Mouse (Mus musculus): ENCODE data around the gene Atp5s. TPM values are rescaled to one million over a fixed set of nuclear protein-coding genes. Genes with fewer than 3 reads are reported as not detected.
A peak's percentile ranks its signal among the peaks of the same experiment; 100 is the strongest.

Atp5s gene
- polyA plus RNA-seq, 1 experiment from 2014 or later, result 27.9 TPM

- H3K27me3 ChIP-seq (ENCODE audit: low read depth, poor library complexity, severe bottlenecking), result no peaks in the 10 kb centered on the region
- H3K4me3 ChIP-seq, result no peak overlapping the region
- no peaks in the 10 kb centered on the region for H3K4me1 ChIP-seq
- no peak for DNase-seq (ENCODE audit: low spot score)
- 94% methylated on average over 6 of the region's 6 CpGs for WGBS
- H3K27ac ChIP-seq, result no peak overlapping the region
- H3K9me3 ChIP-seq (replicated peaks), result no peaks in the 10 kb centered on the region
- peaks cover 33% of the 10 kb centered on the region for H3K36me3 ChIP-seq
These were observed 26.4 kb upstream of the Atp5s start for GRCm38 (mm10) chr12:69698352-69698751.

- H3K36me3 ChIP-seq, result peaks cover 38% of the 10 kb centered on the region
These were observed 19.8 kb upstream of the Atp5s start for GRCm38 (mm10) chr12:69704799-69705458.

GRCm38 (mm10) chr12:69713628-69714027, 11.1 kb upstream of the Atp5s start:
- no peak for DNase-seq (ENCODE audit: low spot score)
- Histone ChIP-seq H3K36me3 (peaks cover 52% of the 10 kb centered on the region), H3K9me3 (replicated peaks) (no peaks in the 10 kb centered on the region), H3K27me3 (ENCODE audit: low read depth, poor library complexity, severe bottlenecking) (no peaks in the 10 kb centered on the region), H3K4me3 (no peak overlapping the region), H3K4me1 (no peaks in the 10 kb centered on the region), H3K27ac (no peak overlapping the region)

More at GRCm38 (mm10) chr12:69704799-69705458, 19.8 kb upstream of the Atp5s start:
- H3K9me3 ChIP-seq (replicated peaks), result no peaks in the 10 kb centered on the region
- no peak overlapping the region for H3K27ac ChIP-seq
- H3K4me1 ChIP-seq, result no peaks in the 10 kb centered on the region
- 92% methylated on average over 11 of the region's 11 CpGs for WGBS
- H3K27me3 ChIP-seq (ENCODE audit: low read depth, poor library complexity, severe bottlenecking), result no peaks in the 10 kb centered on the region
- H3K4me3 ChIP-seq, result no peak overlapping the region
- DNase-seq (ENCODE audit: low spot score), result no peak

GRCm38 (mm10) chr12:69722857-69723256, 1.9 kb upstream of the Atp5s start:
- H3K4me3 ChIP-seq, result no peak overlapping the region
- 89% methylated on average over 3 of the region's 3 CpGs for WGBS
- H3K36me3 ChIP-seq, result peaks cover 41% of the 10 kb centered on the region
- no peak overlapping the region for H3K27ac ChIP-seq
- DNase-seq (ENCODE audit: low spot score), result no peak
- peaks cover 8% of the 10 kb centered on the region; the same call in 1 of the 2 replicates for H3K9me3 ChIP-seq (replicated peaks)
- peaks cover 19% of the 10 kb centered on the region for H3K4me1 ChIP-seq
- H3K27me3 ChIP-seq (ENCODE audit: low read depth, poor library complexity, severe bottlenecking), result no peaks in the 10 kb centered on the region

GRCm38 (mm10) chr12:69723376-69723775, 1.4 kb upstream of the Atp5s start:
- no peak for DNase-seq (ENCODE audit: low spot score)
- 69% methylated on average over 2 of the region's 2 CpGs for WGBS
- Histone ChIP-seq H3K27me3 (ENCODE audit: low read depth, poor library complexity, severe bottlenecking) (no peaks in the 10 kb centered on the region), H3K4me1 (peaks cover 19% of the 10 kb centered on the region), H3K9me3 (replicated peaks) (peaks cover 8% of the 10 kb centered on the region; the same call in 1 of the 2 replicates), H3K27ac (no peak overlapping the region), H3K4me3 (peak overlapping the region; percentile 80), H3K36me3 (peaks cover 37% of the 10 kb centered on the region)

GRCm38 (mm10) chr12:69724018-69724710, 586 bp upstream of the Atp5s start:
- H3K36me3 ChIP-seq, result peaks cover 29% of the 10 kb centered on the region
- WGBS, result 2% methylated on average over 24 of the region's 24 CpGs
- no peaks in the 10 kb centered on the region for H3K27me3 ChIP-seq (ENCODE audit: low read depth, poor library complexity, severe bottlenecking)
- H3K4me3 ChIP-seq, result peak overlapping the region; percentile 80
- peaks cover 7% of the 10 kb centered on the region; the same call in 1 of the 2 replicates for H3K9me3 ChIP-seq (replicated peaks)
- no peak for DNase-seq (ENCODE audit: low spot score)
- peak overlapping the region; percentile 89 for H3K27ac ChIP-seq
- H3K4me1 ChIP-seq, result peaks cover 19% of the 10 kb centered on the region

GRCm38 (mm10) chr12:69729246-69729645, 4.5 kb downstream of the Atp5s start:
- H3K27me3 ChIP-seq (ENCODE audit: low read depth, poor library complexity, severe bottlenecking), result no peaks in the 10 kb centered on the region
- no peaks in the 10 kb centered on the region for H3K9me3 ChIP-seq (replicated peaks)
- no peak overlapping the region for H3K27ac ChIP-seq
- peaks cover 10% of the 10 kb centered on the region for H3K4me1 ChIP-seq
- 89% methylated on average over 1 of the region's 1 CpGs for WGBS
- no peaks in the 10 kb centered on the region for H3K36me3 ChIP-seq
- no peak for DNase-seq (ENCODE audit: low spot score)
- no peak overlapping the region for H3K4me3 ChIP-seq

GRCm38 (mm10) chr12:69730306-69730705, 5.6 kb downstream of the Atp5s start:
- no peak for DNase-seq (ENCODE audit: low spot score)
- H3K27me3 ChIP-seq (ENCODE audit: low read depth, poor library complexity, severe bottlenecking), result no peaks in the 10 kb centered on the region
- WGBS, result 73% methylated on average over 1 of the region's 1 CpGs
- no peaks in the 10 kb centered on the region for H3K9me3 ChIP-seq (replicated peaks)
- no peaks in the 10 kb centered on the region for H3K36me3 ChIP-seq
- no peak overlapping the region for H3K4me3 ChIP-seq
- H3K27ac ChIP-seq, result no peak overlapping the region
- H3K4me1 ChIP-seq, result peaks cover 4% of the 10 kb centered on the region

- 47% methylated on average over 5 of the region's 5 CpGs for WGBS
- no peaks in the 10 kb centered on the region for H3K9me3 ChIP-seq (replicated peaks)
These were observed 7.5 kb downstream of the Atp5s start for GRCm38 (mm10) chr12:69732221-69732620.

GRCm38 (mm10) chr12:69733518-69733917, 8.8 kb downstream of the Atp5s start:
- no peak for DNase-seq (ENCODE audit: low spot score)

More at GRCm38 (mm10) chr12:69732221-69732620, 7.5 kb downstream of the Atp5s start:
- Histone ChIP-seq H3K36me3 (no peaks in the 10 kb centered on the region), H3K27ac (no peak overlapping the region), H3K27me3 (ENCODE audit: low read depth, poor library complexity, severe bottlenecking) (no peaks in the 10 kb centered on the region), H3K4me3 (no peak overlapping the region), H3K4me1 (no peaks in the 10 kb centered on the region)
- DNase-seq (ENCODE audit: low spot score), result no peak

GRCm38 (mm10) chr12:69733923-69734322, 9.2 kb downstream of the Atp5s start:
- no peak overlapping the region for H3K27ac ChIP-seq
- H3K36me3 ChIP-seq, result no peaks in the 10 kb centered on the region
- H3K27me3 ChIP-seq (ENCODE audit: low read depth, poor library complexity, severe bottlenecking), result no peaks in the 10 kb centered on the region
- no peak overlapping the region for H3K4me3 ChIP-seq
- DNase-seq (ENCODE audit: low spot score), result no peak
- no peaks in the 10 kb centered on the region for H3K4me1 ChIP-seq
- WGBS, result 88% methylated on average over 3 of the region's 3 CpGs
- H3K9me3 ChIP-seq (replicated peaks), result no peaks in the 10 kb centered on the region

More at GRCm38 (mm10) chr12:69733518-69733917, 8.8 kb downstream of the Atp5s start:
- WGBS, result 30% methylated on average over 2 of the region's 2 CpGs
- Histone ChIP-seq H3K9me3 (replicated peaks) (no peaks in the 10 kb centered on the region), H3K27me3 (ENCODE audit: low read depth, poor library complexity, severe bottlenecking) (no peaks in the 10 kb centered on the region), H3K4me3 (no peak overlapping the region), H3K27ac (no peak overlapping the region), H3K4me1 (no peaks in the 10 kb centered on the region), H3K36me3 (no peaks in the 10 kb centered on the region)

GRCm38 (mm10) chr12:69741965-69742364, 17.2 kb downstream of the Atp5s start:
- Histone ChIP-seq H3K9me3 (replicated peaks) (no peaks in the 10 kb centered on the region), H3K27ac (no peak overlapping the region), H3K36me3 (0 out of 2 replicates have a peak, but pooled peaks cover 3% of the 10 kb centered on the region), H3K4me3 (no peak overlapping the region), H3K27me3 (ENCODE audit: low read depth, poor library complexity, severe bottlenecking) (no peaks in the 10 kb centered on the region), H3K4me1 (peaks cover 3% of the 10 kb centered on the region; the same call in 1 of the 2 replicates)
- WGBS, result 80% methylated on average over 5 of the region's 5 CpGs
- no peak for DNase-seq (ENCODE audit: low spot score)

- Histone ChIP-seq H3K36me3 (0 out of 2 replicates have a peak, but pooled peaks cover 3% of the 10 kb centered on the region), H3K27ac (no peak overlapping the region), H3K4me3 (no peak overlapping the region), H3K4me1 (peaks cover 3% of the 10 kb centered on the region; the same call in 1 of the 2 replicates), H3K27me3 (ENCODE audit: low read depth, poor library complexity, severe bottlenecking) (no peaks in the 10 kb centered on the region), H3K9me3 (replicated peaks) (no peaks in the 10 kb centered on the region)
- no peak for DNase-seq (ENCODE audit: low spot score)
- 92% methylated on average over 5 of the region's 5 CpGs for WGBS
These were observed 19.4 kb downstream of the Atp5s start for GRCm38 (mm10) chr12:69744138-69744537.
